Mouse (Mus musculus) megakaryocyte, embryonic 14.5 days (primary cell): ENCODE data around the gene Fcgr2b.

Experiments used
- FLI1 ChIP-seq: IDR thresholded peaks from 2 replicates; pipeline ENCODE4 v1.6.1; 2012; ENCODE audit warnings: low read length, inconsistent platforms, mixed read lengths
- GATA1 ChIP-seq: IDR thresholded peaks from 3 replicates; pipeline ENCODE4 v1.6.1; 2012; ENCODE audit warnings: mixed read lengths, low read length, inconsistent platforms, borderline replicate concordance

- no peak for TF ChIP-seq GATA1
- no peak for TF ChIP-seq FLI1
These were observed 42.4 kb downstream of the Fcgr2b start for GRCm38 (mm10) chr1:170933940-170934339.
